Mouse (Mus musculus) embryonic fibroblast, embryonic 13.5 days (primary cell): ENCODE measurements around the gene Fam163a.

Experiments used
- CTCF ChIP-seq: IDR thresholded peaks from 2 replicates; pipeline ENCODE4 v1.5.1; 2011; ENCODE audit warnings: mild to moderate bottlenecking, control low read depth, low read length, moderate library complexity, borderline replicate concordance; ENCODE audit not compliant: insufficient read depth
- POLR2A ChIP-seq: IDR thresholded peaks from 2 replicates; pipeline ENCODE4 v1.6.1; 2011; ENCODE audit warnings: low read depth, mild to moderate bottlenecking, control low read depth, low read length, moderate library complexity

GRCm38 (mm10) chr1:156226903-156227302, 22.1 kb upstream of the Fam163a start:
- no peak for TF ChIP-seq CTCF
- no peak for TF ChIP-seq POLR2A
